Mouse (Mus musculus) c-Kit-positive CD71-positive TER-119-positive erythroid progenitor cells, embryonic 14.5 days (primary cell): Measurements from ENCODE around the gene Hacl1.
A peak's percentile ranks its signal among the peaks of the same experiment; 100 is the strongest.

ENCODE experiments used
- DNase-seq: peaks from one replicate; pipeline ENCODE4 v3.0.0-alpha.2; 2013; ENCODE audit warnings: low spot score

Gene Hacl1

DNA sequence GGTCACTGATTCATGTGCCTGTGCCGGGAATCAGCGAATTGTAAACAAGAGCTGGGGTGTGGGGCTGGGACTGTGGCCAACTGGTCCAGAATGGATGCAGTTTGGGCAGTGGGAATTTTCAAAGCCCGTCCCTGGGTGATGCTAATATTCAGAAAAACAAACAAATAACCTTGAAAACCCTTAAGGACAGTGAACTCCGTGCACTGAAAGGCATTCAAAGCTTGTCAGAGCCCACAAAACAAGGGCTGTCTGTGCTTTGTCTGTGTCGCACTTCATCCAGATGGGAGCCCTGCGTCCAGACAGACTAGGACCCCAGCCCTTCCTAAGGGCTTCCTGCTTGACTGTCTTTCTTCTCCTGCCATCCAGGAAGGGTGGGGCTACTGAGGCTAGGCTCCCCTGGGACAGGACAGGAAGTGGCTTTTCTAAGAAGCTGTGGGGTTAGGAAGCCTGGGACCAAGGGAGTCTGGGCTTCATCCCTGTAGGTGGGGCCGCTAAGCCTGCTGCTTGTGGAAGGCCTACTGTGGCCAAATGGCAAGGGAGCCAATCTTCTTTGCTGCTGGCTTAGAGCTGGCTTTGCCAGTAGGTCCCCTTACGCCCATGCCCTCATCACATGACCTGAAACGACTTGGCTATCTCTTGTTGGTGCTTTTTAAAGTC, 21.6 kb upstream of the Hacl1 start:
- no peak for DNase-seq

DNA sequence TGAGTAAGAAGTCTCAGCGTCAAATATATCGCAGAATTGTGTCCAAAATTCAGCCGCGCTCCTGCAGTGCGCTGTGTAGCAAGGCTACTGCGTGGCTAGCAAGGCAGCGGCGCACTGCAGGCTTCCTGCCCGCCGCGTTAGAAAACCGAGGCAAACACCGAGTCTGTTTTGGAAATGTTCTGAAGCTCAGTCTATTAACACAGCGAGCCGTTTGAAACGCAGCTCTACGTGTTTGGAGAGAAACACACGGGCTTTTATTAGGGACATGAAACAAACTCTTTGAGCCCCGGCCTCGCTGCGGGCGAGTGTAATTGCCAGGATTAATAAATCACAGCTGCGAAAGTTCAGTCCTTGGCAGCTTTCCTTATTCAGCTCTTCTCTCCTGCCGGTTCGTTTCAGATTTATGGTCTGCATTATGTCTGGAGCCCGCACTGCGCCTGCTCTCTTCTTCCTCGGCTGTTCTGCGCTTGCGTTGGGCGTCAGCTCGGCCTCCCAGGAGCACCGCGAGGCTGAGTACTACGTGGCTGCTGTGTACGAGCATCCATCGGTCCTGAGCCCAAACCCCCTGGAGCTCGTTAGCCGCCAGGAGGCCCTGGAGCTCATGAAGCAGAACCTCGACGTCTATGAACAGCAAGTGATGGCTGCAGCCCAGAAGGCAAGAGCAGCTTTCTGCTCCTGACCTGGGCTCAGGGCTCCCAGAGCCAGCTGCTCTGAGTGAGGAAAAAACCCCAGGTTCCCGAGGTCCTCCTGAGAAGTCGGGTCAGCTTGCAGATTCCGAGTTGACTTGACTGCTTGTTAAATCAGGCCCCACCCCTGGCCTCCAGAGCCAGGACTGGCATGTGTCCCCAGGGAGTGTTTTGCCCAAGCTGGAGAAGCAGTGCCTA, 20.8 kb upstream of the Hacl1 start:
- no peak for DNase-seq

GRCm38 (mm10) chr14:31660312-31661093, 19.4 kb upstream of the Hacl1 start:
- no peak for DNase-seq

- no peak for DNase-seq
Observed at GRCm38 (mm10) chr14:31659501-31660181, 18.6 kb upstream of the Hacl1 start.

DNA sequence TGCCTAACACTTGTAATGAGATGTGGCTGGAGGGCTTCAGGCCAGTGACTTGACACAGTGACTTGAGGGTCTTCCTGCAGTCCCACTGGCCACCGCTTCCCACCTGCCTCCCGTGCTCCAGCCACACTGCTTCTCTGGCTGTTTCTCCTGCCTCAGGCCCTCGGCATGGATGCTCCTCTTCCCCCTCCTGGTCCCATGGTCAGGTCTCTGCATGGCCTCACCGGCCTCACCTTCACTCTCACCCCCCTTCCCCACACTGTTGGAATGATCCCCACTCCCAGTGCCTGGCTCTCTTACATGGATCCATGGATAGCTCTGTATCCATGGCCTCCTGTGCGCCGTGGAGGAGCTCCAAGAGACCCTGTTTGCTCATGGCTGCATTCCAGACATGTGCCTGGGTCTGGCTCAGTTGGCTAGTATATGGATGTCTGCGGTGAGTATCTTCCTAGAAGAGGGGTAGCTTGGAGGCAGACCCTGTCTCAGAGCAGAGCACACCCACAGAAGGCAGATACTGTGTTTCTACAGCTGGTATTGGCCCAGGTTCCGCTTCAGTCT, 17.1 kb upstream of the Hacl1 start:
- no peak for DNase-seq

DNA sequence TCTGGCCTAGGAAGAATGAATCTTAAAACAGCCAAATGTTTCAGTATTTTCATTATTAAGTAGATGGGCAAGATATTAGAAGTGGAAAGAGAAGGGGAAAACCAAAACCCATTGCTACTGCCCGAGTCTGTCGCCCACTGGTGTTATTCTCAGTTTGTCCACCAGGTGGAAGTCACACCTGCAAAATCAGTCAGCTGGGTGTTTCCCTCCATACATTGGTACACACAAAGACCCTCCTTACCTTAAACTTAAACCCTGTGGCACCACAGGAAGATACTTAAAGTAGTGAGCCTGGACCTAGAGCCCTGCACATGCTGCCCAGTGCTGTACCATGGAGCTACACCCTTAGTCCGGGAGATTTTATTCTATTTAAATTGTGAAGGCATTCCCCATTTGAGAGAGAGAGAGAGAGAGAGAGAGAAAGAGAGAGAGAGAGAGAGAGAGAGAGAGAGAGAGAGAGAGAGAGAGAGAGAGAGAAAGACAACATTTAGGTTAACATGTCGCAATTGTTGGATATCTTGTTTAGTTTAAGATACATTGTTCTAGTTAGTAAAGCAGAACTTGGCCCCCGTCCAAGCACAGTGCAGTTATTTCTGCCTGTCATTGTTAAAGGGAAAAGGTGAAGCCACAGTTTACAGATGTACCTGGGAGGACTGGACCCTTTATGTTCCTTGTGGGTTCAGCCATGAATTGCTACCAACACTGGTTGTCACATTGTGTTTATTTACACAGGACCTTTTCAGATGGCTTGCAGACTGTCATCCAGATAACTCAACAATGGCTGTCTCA, 16.0 kb upstream of the Hacl1 start:
- DNase-seq, result peak; percentile 65

- DNase-seq, result no peak
Observed at GRCm38 (mm10) chr14:31656386-31656785, 15.3 kb upstream of the Hacl1 start.

- no peak for DNase-seq
Observed at GRCm38 (mm10) chr14:31655406-31655805, 14.3 kb upstream of the Hacl1 start.

DNA sequence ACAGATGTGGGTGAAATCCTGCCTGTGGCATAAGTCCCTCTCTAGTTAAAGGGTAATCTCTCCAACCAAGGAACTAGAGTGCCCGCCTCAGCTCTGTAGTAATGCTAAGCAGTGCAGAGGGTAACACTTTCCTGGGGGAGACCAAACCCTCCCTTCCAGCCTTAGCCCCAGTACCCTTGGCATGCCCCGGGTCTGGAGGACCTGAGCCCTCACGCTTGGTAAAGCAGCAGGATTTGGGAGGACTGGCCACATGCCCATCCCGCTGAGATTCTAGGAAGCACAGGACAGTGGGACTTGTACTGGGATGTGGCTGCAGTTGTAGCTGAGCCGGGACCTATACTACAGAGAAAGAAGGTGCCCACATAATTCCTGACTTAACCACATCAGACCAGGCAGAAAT, 13.7 kb upstream of the Hacl1 start:
- no peak for DNase-seq

- peak; percentile 50 for DNase-seq
Observed at GRCm38 (mm10) chr14:31653101-31653875, 12.2 kb upstream of the Hacl1 start.

DNA sequence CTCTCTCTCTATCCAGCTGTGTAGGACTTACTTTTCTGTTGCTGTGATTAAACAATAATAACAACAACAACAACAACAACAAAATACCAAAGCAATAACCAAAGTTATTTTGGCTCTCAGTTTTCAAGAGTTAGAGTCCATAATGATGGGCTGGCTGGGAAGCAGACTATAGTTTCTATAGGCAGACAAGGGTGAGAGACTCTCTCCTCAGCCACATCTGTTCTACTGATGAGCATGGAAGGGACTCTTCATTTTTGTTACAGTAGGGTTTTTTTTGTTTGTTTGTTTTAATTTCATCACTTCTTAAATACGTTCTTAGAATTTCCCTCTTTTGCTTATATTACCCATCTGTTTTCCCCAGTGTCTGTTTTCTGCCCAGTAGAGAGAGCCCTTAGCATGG, 11.5 kb upstream of the Hacl1 start:
- no peak for DNase-seq

DNA sequence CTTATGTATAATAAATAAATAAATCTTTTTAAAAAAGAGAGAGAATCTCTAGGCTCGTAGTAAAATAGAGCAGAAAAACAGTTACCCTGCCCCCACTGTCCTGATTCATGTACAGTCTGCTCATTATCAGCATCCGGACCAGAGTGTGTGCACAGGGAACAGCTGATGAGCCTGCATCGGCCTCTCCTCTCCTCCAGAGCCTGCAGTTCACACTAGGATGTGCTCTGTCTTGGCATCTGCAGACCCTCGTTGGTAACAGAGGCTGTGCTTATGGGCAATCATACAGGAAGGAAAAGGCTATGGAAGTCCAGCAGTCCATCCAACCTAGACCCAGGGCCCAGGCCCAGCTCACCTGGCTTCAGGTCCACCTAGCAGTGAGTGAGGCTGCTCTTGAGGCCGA, 11.0 kb upstream of the Hacl1 start:
- DNase-seq, result no peak

- DNase-seq, result no peak
Observed at GRCm38 (mm10) chr14:31651206-31651605, 10.1 kb upstream of the Hacl1 start.

DNA sequence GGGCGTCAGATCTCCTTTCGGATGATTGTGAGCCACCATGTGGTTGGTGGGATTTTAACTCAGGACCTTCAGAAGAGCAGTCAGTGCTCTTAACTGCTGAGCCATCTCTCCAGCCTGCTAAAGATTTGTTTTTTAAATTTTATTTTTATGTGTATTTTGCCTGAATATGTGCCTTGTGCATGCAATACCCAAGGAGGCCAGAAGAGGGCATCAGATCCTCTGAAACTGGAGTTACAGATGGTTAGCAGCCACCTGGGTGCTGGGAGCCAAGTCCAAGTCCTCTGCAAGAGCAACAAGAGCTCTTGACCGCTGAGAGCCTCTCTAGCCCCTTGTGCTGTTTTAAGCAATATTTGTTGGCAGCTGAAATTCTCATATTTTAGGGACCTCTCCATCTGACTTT, 9.3 kb upstream of the Hacl1 start:
- DNase-seq, result no peak

- no peak for DNase-seq
Observed at GRCm38 (mm10) chr14:31647991-31648390, 6.9 kb upstream of the Hacl1 start.

DNA sequence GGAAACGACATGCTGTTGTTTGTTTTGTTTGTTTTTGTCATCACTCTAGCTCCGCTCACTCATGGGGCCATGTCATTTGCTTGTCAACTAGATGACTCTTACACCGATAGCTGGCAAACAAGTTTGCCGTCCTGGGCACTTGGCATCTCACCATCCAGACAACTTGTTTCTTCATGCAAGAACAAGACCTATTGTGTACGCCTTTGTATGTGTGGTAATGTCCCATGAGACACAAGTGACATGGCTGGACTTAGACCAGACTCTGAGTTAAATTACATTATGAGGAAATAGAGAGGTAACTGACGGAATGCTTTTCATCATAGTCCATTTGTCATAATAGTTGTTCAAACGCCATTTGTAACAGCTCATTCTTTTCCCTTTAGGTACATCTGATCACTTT, 4.8 kb upstream of the Hacl1 start:
- no peak for DNase-seq

- DNase-seq, result peak; percentile 54
Observed at GRCm38 (mm10) chr14:31644931-31645547, 4.0 kb upstream of the Hacl1 start.

DNA sequence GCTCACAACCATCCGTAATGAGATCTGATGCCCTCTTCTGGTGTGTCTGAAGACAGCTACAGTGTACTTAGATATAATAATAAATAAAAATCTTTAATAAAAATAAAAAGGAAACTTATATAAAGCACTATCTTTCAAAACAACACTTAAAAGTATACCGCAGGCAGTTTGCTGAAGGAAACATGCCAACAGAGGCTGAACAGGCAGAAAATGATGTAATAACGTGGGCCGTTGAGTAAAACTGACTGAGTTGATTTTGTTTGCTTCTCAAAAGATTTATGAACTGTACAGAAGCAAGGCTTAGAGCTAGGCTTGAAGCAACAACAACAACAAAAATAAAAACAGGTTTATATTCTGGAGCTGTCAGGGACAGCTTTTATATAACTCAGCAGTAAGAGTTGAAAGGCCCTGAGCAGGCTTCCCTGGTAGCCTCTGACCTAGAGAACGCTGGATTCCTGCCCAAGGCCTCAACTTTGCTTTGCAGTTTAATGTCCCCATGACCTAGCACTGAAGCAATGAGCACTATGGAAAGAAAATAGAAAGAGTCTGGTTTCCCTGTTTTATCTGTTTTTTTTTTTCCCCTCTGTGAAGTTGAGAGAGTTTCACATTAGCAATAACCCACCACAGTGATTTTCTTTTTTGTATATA, 3.2 kb upstream of the Hacl1 start:
- no peak for DNase-seq

- DNase-seq, result no peak
Observed at GRCm38 (mm10) chr14:31641506-31642155, 545 bp upstream of the Hacl1 start.
